Mouse (Mus musculus) ES-E14 (cell line): ENCODE measurements around the gene Tlr6. TPM values are rescaled to one million over a fixed set of nuclear protein-coding genes. Genes with fewer than 3 reads are reported as not detected.

Source experiments
- DNase-seq: peaks from one replicate; pipeline ENCODE4 v3.0.0-alpha.2; 2013; ENCODE audit warnings: low read depth, low spot score
- H3K27ac ChIP-seq: 2 replicates; pipeline ENCODE4 v1.5.1; 2012; ENCODE audit warnings: low read depth, mild to moderate bottlenecking, low read length, moderate library complexity, mixed read lengths; ENCODE audit not compliant: poor library complexity, insufficient read depth, severe bottlenecking
- H3K36me3 ChIP-seq: 2 replicates; pipeline ENCODE4 v1.6.1; 2012; ENCODE audit warnings: mild to moderate bottlenecking, low read length, moderate library complexity, mixed read lengths; ENCODE audit not compliant: control insufficient read depth, poor library complexity, insufficient read depth, severe bottlenecking
- H3K4me1 ChIP-seq, 2 experiments: fragments of 150-350 bp in 1 of 2; sonication (generic) in 1 of 2; 2 replicates each; pipeline ENCODE4 v1.6.1; 2012; ENCODE audit warnings: low read length in 2 of 2, mild to moderate bottlenecking in 1 of 2, mixed read lengths in 1 of 2; ENCODE audit not compliant: control insufficient read depth in 2 of 2, insufficient read depth in 2 of 2, poor library complexity in 1 of 2
- H3K4me3 ChIP-seq, 2 experiments: fragments of 150-350 bp in 1 of 2; sonication (generic) in 1 of 2; 2 replicates each; pipeline ENCODE4 v1.5.1; 2012; ENCODE audit warnings: low read length in 2 of 2, low read depth in 1 of 2, mild to moderate bottlenecking in 1 of 2, mixed read lengths in 1 of 2; ENCODE audit not compliant: insufficient read depth in 1 of 2, poor library complexity in 1 of 2, severe bottlenecking in 1 of 2
- H3K9ac ChIP-seq: 2 replicates; pipeline ENCODE4 v1.6.1; 2012; ENCODE audit warnings: low read depth, mild to moderate bottlenecking, low read length, mixed read lengths; ENCODE audit not compliant: poor library complexity, insufficient read depth, severe bottlenecking
- H3K9me3 ChIP-seq: fragments of 150-350 bp; sonication (generic); 2 replicates; pipeline ENCODE4 v1.6.1; 2012; ENCODE audit warnings: low read depth, mild to moderate bottlenecking, low read length; ENCODE audit not compliant: control insufficient read depth, insufficient read depth
- CHD2 ChIP-seq: IDR thresholded peaks from 2 replicates; pipeline ENCODE4 v1.6.1; 2014; ENCODE audit warnings: mild to moderate bottlenecking, low read depth, low read length, inconsistent platforms
- HCFC1 ChIP-seq: IDR thresholded peaks from 2 replicates; pipeline ENCODE4 v1.6.1; 2012; ENCODE audit warnings: low read length, inconsistent platforms, borderline replicate concordance; ENCODE audit not compliant: insufficient read depth
- MAFK ChIP-seq: IDR thresholded peaks from 2 replicates; pipeline ENCODE4 v1.6.1; 2014; ENCODE audit warnings: mild to moderate bottlenecking, low read depth, low read length, inconsistent platforms; ENCODE audit not compliant: insufficient read depth
- ZC3H11A ChIP-seq: IDR thresholded peaks from 2 replicates; pipeline ENCODE4 v1.6.1; 2012; ENCODE audit warnings: low read depth, mild to moderate bottlenecking, inconsistent platforms, low read length, borderline replicate concordance
- ZNF384 ChIP-seq: IDR thresholded peaks from 2 replicates; pipeline ENCODE4 v1.6.1; 2012; ENCODE audit warnings: low read depth, low read length, inconsistent platforms
- in situ Hi-C, 2 experiments: fragments of 600-800 bp; cut with MboI; formaldehyde crosslinking; loops; one replicate each; pipeline ENCODE4 v1.15.1; 2025; ENCODE audit warnings: low sequenced_read_pairs in 2 of 2, inconsistent platforms in 1 of 2; ENCODE audit not compliant: unreplicated experiment in 2 of 2
- total RNA-seq: library from RNA; depleted of rRNA; stranded (reverse); fragments of 300-350 nt; gene quantifications from 2 replicates; pipeline ENCODE4 v1.2.3, GENCODE M21; 2012

Gene Tlr6
- total RNA-seq, 1 experiment = 0.13 TPM

DNA sequence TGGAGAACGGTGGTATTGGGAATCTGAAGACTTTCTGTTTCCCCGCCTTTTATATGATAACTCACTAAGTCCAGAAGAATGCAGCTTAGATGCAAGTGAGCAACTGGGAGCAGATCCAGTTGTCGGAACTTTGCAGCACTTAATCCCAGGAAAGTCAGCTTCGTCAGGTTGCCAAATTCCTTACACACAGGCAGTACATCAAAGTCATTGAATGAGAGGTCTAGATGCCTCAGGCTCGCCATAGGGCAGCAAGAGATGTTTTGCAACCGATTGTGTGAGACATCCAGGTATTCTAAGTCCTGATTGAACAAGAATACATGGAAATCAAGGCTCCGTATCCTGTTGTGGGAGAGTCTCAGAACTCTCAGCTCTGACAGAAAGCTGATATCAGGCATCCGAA, 5.0 kb downstream of the Tlr6 start:
- H3K9ac ChIP-seq = no peak overlapping the region
- no peaks in the 10 kb centered on the region for H3K4me1 ChIP-seq
- H3K27ac ChIP-seq = no peak overlapping the region
- no peaks in the 10 kb centered on the region for H3K36me3 ChIP-seq
- no peak for TF ChIP-seq ZNF384
- TF ChIP-seq MAFK = no peak
- no peak for TF ChIP-seq ZC3H11A
- no peak for TF ChIP-seq HCFC1
- in situ Hi-C loops = no loop called here
- no peaks in the 10 kb centered on the region for H3K9me3 ChIP-seq
- no peak overlapping the region for H3K4me3 ChIP-seq
- DNase-seq = no peak

DNA sequence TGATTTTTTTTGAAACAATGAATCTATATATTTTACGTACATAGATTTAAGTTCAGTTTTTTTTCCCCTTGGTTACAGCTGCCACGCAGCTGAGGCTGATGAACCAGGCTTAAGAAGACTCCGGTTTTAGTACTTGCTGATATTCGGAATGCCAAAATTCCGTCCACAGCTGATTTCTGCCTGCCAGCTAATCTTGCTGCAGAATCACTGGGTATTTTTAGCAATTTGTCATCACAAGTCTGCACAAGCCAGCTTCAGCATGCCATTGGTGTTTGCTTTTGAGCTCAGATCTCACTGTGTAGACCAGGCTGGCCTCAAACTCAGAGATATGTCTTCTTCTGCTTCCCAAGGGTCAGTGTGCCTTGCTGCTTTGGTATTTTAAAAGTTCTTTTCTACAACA, 8.4 kb downstream of the Tlr6 start:
- H3K9ac ChIP-seq = no peak overlapping the region
- H3K27ac ChIP-seq = no peak overlapping the region
- no peaks in the 10 kb centered on the region for H3K36me3 ChIP-seq
- no peaks in the 10 kb centered on the region for H3K4me1 ChIP-seq
- no peaks in the 10 kb centered on the region; the same call in 1 of the 2 replicates for H3K9me3 ChIP-seq
- no peak for TF ChIP-seq ZNF384
- no peak for TF ChIP-seq ZC3H11A
- no peak for TF ChIP-seq HCFC1
- no peak for TF ChIP-seq MAFK
- no peak for TF ChIP-seq CHD2
- H3K4me3 ChIP-seq = no peak overlapping the region
- no peak for DNase-seq
- in situ Hi-C loops = no loop called here

DNA sequence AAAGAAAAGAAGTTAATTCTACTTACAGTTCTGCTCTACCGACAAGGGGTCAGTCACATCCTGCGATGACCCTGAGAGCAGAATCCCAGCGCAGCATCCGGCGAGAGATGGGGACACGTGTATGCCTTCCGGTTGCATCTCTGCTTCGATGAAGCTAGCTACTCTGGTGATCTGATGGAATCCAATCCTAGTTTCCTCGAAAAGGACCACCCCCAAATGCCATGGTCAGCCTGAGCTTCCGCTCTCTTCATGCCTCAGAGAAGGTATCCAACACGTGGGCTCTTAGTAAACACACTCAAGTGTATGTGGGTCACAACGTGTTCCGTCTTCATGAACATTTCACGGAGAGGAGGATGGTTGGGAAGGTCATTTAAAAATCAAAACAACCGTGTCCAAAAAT, 27.1 kb downstream of the Tlr6 start:
- Histone ChIP-seq H3K27ac (no peak overlapping the region), H3K4me1 (no peaks in the 10 kb centered on the region), H3K4me3 (no peak overlapping the region)

DNA sequence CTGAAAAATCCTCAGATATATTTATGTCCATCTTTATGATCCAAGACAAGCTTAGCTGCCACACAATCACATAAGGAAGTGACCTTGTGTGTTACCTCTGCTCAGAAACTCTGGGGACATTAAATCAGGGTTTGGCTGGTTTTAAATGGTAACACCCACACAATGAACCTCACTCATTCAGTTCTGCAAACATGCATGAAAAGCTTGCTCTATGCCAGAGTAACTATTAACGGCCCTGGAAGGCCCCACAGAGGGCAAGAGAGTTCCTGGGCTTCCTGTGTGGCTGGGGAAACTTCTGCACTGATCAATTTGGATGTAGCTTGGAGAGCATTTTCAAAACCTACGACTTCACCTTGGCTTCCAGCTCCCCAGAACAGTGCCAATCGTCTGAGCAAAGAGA, 27.7 kb downstream of the Tlr6 start:
- no peak for DNase-seq
- Histone ChIP-seq H3K27ac (no peak overlapping the region), H3K36me3 (no peaks in the 10 kb centered on the region), H3K9me3 (no peaks in the 10 kb centered on the region), H3K4me1 (no peaks in the 10 kb centered on the region), H3K4me3 (no peak overlapping the region), H3K9ac (no peak overlapping the region)
- in situ Hi-C loops = no loop called here
- TF ChIP-seq ZNF384 (no peak), HCFC1 (no peak), ZC3H11A (no peak), CHD2 (no peak), MAFK (no peak)

More for the DNA sequence above, 27.1 kb downstream of the Tlr6 start:
- no peak overlapping the region for H3K9ac ChIP-seq
- DNase-seq = no peak
- no peaks in the 10 kb centered on the region for H3K36me3 ChIP-seq
- H3K9me3 ChIP-seq = no peaks in the 10 kb centered on the region
- TF ChIP-seq ZC3H11A (no peak), ZNF384 (no peak), CHD2 (no peak), MAFK (no peak), HCFC1 (no peak)
- in situ Hi-C loops = no loop called here

DNA sequence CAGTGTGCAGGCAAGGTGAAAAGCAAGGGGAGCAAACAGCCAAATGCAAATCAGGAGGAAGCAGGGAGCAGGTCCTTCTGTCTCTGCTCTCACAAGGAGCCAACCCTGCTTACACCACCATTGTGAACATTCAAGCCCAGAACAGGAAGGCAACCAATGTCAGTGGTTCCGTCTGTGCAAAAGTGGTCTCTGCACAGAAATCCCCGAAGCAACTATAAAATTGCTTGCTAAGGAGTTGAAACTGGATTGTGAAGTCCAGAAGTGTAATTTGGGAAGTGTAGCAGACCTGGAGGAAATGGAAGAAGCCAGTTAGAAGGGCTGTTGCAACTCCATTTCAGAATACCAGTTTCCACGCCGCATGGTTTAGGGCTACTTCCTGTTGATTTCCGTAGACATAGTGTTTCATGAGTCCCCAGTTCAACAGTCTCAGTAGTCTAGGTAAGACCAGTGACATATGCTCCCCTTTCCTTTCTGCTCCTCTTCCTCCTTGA, 37.0 kb downstream of the Tlr6 start:
- Histone ChIP-seq H3K27ac (no peak overlapping the region), H3K9me3 (no peaks in the 10 kb centered on the region), H3K4me1 (peaks cover 0 to 2% of the 10 kb centered on the region in 2 experiments; a peak in 1 of 4 replicates), H3K36me3 (no peaks in the 10 kb centered on the region), H3K9ac (no peak overlapping the region), H3K4me3 (no peak overlapping the region)
- in situ Hi-C loops = no loop called here
- no peak for DNase-seq
- TF ChIP-seq CHD2 = no peak
